Mouse (Mus musculus): Measurements from ENCODE around the gene Ccdc148.

DNA sequence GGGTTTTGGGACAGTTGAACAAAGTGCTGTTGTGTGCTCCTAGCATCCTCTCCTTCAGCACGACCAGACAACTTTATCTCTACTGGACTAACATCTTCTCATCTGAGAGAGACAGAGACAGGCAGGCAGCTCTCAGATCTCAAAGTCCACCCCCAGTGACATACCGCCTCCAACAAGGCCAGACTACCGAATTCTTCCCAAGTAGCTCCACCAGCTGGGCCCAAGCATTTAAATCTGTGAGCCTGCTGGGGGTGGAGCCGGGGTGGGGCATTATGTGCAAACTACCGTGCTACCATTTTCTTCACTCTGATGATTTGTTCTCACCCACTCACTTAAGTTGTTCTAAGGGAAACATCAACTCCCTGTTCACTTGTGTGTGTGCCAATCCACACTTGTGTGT is 19.0 kb upstream of the Ccdc148 start:
- TF ChIP-seq CTCF (IDR thresholded peaks at IDR 0.05; ENCODE audit: extremely low read depth, insufficient read length, insufficient replicate concordance, low read depth, low read length): no peak
- TF ChIP-seq POLR2A (IDR thresholded peaks at IDR 0.05; ENCODE audit: low read depth, low read length): no peak

Measured in small intestine, adult 2 months (tissue).